Mouse (Mus musculus) intestine, embryonic 16.5 days (tissue): ENCODE data around the gene Armc10. TPM values are rescaled to one million over a fixed set of nuclear protein-coding genes. Genes with fewer than 3 reads are reported as not detected.

ENCODE experiments used
- ATAC-seq: fragments of 200-750 bp; cut with Nextera tagmentation; 2 replicates; pipeline ENCODE4 v1.8.0; 2017; ENCODE audit warnings: moderate TSS enrichment, moderate library complexity
- H3K27ac ChIP-seq: fragments of 300-500 bp; sonication (generic); 2 replicates; pipeline ENCODE4 v1.5.1; 2014; ENCODE audit warnings: mild to moderate bottlenecking, low read length
- H3K27me3 ChIP-seq: fragments of 300-500 bp; sonication (generic); replicated peaks from 2 replicates; pipeline ENCODE4 v1.6.1; 2014; ENCODE audit warnings: low read length, control low read depth, mixed read lengths; ENCODE audit not compliant: control insufficient read depth, insufficient read depth
- H3K36me3 ChIP-seq: fragments of 300-500 bp; sonication (generic); 2 replicates; pipeline ENCODE4 v1.6.1; 2014; ENCODE audit warnings: low read length, control low read depth; ENCODE audit not compliant: control insufficient read depth, insufficient read depth
- H3K4me1 ChIP-seq: fragments of 300-500 bp; sonication (generic); 2 replicates; pipeline ENCODE4 v1.6.1; 2014; ENCODE audit warnings: low read length, control low read depth, mixed read lengths; ENCODE audit not compliant: control insufficient read depth, insufficient read depth
- H3K4me2 ChIP-seq: fragments of 300-500 bp; sonication (generic); 2 replicates; pipeline ENCODE4 v1.6.1; 2014; ENCODE audit warnings: low read depth, low read length, control low read depth
- H3K4me3 ChIP-seq: fragments of 300-500 bp; sonication (generic); 2 replicates; pipeline ENCODE4 v1.5.1; 2014; ENCODE audit warnings: mild to moderate bottlenecking, low read length
- H3K9ac ChIP-seq: fragments of 300-500 bp; sonication (generic); 2 replicates; pipeline ENCODE4 v1.6.1; 2014; ENCODE audit warnings: low read depth, low read length
- H3K9me3 ChIP-seq: fragments of 300-500 bp; sonication (generic); 2 replicates; pipeline ENCODE4 v1.6.1; 2016; ENCODE audit warnings: low read length, control low read depth; ENCODE audit not compliant: control insufficient read depth
- WGBS: fragments of 180-500 bp; shearing (Covaris S2); extraction: QIAGEN DNeasy Blood & Tissue Kit; methylation state at CpG from one replicate; pipeline ENCODE4 v1.1.7; 2014; 5-methylcytosine and 5-hydroxymethylcytosine counted together
- polyA plus RNA-seq: library from polyadenylated mRNA; unstranded; fragments of >200 nt; fragmentation: Nextera tagmentation; extraction: Ambion mirVana; gene quantifications from 2 replicates; pipeline ENCODE4 v1.2.1, GENCODE M21; 2015

Armc10 gene
- polyA plus RNA-seq, 1 experiment from 2014 or later = 31.2 TPM

DNA sequence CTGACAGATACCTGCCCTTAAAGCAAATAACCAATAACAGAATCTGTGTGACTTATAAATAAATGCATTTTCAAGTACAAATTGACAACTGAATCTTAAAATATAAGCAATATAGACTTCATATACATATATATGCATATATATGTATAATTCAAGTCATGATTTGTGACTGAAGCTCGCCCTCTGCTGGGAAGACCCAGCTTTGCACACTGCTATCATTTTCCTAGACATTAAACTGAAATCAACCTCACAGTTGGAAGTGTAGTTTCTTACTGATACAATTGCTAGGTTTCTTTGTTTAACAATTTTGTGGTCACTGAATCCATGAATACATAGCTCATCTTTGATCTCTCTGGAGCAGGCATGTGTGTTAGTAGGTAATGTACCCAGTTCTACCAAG is 4.7 kb upstream of the Armc10 start:
- Histone ChIP-seq H3K9ac (no peak overlapping the region), H3K27ac (no peak overlapping the region), H3K36me3 (no peaks in the 10 kb centered on the region), H3K4me3 (no peak overlapping the region), H3K4me1 (0 out of 2 replicates have a peak, but pooled peaks cover 4% of the 10 kb centered on the region), H3K9me3 (no peaks in the 10 kb centered on the region), H3K4me2 (no peak overlapping the region), H3K27me3 (no peaks in the 10 kb centered on the region)
- WGBS = 7% methylated on average over 1 of the region's 1 CpGs
- no peak for ATAC-seq

DNA sequence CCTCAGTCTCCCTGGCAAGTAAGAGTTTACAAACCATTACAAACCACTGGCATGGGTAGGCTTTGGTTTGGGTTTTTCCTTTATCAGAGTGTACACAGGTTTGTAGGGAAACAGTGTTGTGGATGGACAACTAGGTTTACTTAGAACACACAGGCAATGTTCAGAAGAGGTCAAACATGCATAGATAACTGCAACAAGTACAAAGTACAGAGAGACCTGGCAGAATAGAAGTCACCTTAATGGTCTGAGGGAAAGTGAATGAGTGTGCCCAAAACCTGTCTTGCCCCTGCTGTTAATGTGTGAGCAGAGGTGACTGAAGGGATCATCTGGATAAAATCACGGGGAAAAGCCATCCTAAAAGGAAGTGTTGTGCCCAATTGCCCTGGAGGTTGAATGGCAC is 2.0 kb upstream of the Armc10 start:
- H3K9me3 ChIP-seq = no peaks in the 10 kb centered on the region
- no peak overlapping the region for H3K9ac ChIP-seq
- no peak for ATAC-seq
- 50% methylated on average over 1 of the region's 1 CpGs for WGBS
- H3K4me2 ChIP-seq = no peak overlapping the region
- H3K36me3 ChIP-seq = 0 out of 2 replicates have a peak, but pooled peaks cover 3% of the 10 kb centered on the region
- no peak overlapping the region for H3K4me3 ChIP-seq
- H3K27ac ChIP-seq = no peak overlapping the region
- 0 out of 2 replicates have a peak, but pooled peaks cover 4% of the 10 kb centered on the region for H3K4me1 ChIP-seq
- no peaks in the 10 kb centered on the region for H3K27me3 ChIP-seq

DNA sequence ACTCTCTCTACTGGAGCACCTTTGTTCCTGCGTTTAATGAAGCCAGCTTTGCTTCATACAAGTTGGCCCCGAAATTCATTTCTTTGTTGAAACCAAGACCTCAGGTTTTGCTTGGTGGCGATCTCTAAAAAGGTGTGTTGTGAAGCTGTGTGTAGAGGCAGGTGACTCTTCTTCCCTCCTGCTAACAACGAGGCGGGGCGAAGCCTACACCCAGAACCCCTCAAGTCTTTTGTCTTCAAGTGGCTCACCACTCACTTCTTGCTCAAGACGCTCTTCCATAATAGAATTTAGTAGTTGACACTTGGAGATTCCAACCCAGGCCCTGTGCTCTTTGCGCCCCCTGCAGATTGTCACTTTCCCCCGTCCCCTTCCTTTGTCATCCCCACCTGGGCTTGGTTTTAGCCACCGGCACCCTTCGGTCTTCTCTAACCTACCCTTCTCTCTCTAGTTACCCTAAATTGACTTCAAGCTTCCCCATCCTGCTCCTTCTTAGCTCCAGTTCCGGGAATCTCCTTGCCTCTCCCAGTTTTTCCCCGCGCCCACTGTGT is 648 bp upstream of the Armc10 start:
- peak overlapping the region; percentile 68 for H3K4me2 ChIP-seq
- H3K27ac ChIP-seq = no peak overlapping the region
- H3K27me3 ChIP-seq = no peaks in the 10 kb centered on the region
- H3K36me3 ChIP-seq = peaks cover 5% of the 10 kb centered on the region; the same call in 1 of the 2 replicates
- WGBS = 15% methylated on average over 14 of the region's 14 CpGs
- no peaks in the 10 kb centered on the region for H3K4me1 ChIP-seq
- no peak overlapping the region for H3K9ac ChIP-seq
- ATAC-seq = peak; percentile 1
- no peaks in the 10 kb centered on the region for H3K9me3 ChIP-seq
- peak overlapping the region; percentile 45 for H3K4me3 ChIP-seq

DNA sequence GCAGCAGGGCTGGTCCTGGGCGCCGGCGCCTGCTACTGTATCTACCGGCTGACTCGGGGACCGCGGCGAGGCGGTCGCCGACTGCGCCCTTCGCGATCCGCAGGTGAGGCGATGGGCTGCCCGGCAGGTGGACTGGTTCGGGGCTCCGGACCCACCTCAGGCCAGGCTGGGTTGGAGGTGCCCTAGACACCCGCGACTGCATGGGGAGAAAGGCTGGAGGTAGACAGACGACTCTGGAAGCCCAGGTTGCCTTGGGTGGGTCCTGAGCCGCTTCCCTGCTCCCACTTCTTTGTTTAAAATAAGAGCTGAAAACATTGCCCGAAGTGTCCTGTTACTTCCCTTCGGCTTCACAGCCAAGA is 499 bp downstream of the Armc10 start:
- H3K4me2 ChIP-seq = peak overlapping the region; percentile 80
- WGBS = 0% methylated on average over 25 of the region's 25 CpGs
- peak overlapping the region; percentile 83 for H3K27ac ChIP-seq
- H3K4me1 ChIP-seq = no peaks in the 10 kb centered on the region
- peaks cover 5% of the 10 kb centered on the region; the same call in 1 of the 2 replicates for H3K36me3 ChIP-seq
- peak overlapping the region; percentile 88 for H3K9ac ChIP-seq
- no peaks in the 10 kb centered on the region for H3K27me3 ChIP-seq
- H3K9me3 ChIP-seq = no peaks in the 10 kb centered on the region
- ATAC-seq = no peak
- peak overlapping the region; percentile 82 for H3K4me3 ChIP-seq

DNA sequence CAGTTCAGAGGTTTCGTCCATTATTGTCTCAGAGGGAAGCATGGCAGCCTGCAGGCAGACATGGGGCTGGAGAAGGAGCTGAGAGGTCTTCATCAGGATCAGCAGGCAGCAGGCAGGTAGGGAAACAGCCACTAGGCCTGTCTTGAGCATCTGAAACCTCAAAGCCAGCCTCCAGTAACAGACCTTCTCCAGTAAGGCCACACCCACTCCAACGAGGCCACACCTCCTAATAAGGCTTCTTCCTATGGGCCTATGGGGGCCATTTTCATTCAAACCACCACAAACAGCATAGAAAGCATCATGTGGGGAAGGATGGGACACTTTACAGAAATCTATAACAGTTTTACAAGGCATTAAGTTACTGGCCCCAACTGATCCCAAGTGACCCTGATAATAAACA is 5.1 kb downstream of the Armc10 start:
- H3K4me2 ChIP-seq = no peak overlapping the region
- H3K9me3 ChIP-seq = no peaks in the 10 kb centered on the region
- H3K9ac ChIP-seq = no peak overlapping the region
- H3K27me3 ChIP-seq = no peaks in the 10 kb centered on the region
- no peak overlapping the region for H3K4me3 ChIP-seq
- 80% methylated on average over 2 of the region's 2 CpGs for WGBS
- no peak for ATAC-seq
- H3K27ac ChIP-seq = no peak overlapping the region
- no peaks in the 10 kb centered on the region for H3K4me1 ChIP-seq
- H3K36me3 ChIP-seq = peaks cover 8% of the 10 kb centered on the region; the same call in 1 of the 2 replicates

DNA sequence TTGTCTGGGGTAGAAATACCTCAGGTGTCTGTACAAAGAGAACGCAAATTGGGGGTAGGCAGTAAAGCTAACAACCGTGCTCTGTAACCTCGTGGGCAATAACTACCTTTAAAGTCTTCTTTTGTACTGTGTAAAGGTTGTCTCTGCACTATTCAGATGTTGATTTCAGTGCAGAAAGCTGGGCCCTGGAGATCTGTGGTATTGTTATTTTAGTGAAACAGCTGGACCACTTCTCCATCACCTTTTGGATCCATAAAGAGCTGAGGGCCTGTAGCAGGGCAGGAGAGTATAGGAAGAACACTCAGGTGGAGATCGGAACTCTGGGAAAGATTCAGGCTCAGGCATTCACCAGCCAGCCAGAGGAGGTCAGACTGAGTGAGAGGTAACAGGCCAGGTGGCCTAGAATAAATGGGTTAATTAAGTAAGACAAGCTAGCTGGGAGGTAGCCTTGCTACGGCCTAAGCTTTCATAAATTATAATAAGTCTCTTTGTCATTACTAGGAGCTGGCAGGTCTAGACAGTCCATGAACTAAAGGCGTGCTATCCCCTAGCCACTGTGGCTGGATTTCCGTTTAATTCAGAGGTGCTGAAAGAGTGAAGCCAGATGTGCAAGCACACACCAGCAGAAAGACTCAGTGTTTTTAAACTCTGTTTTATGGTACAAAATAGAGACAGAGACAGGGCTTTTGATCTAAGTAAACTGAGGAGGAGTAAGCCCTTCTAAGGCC is 6.4 kb downstream of the Armc10 start:
- ATAC-seq = no peak
- Histone ChIP-seq H3K4me1 (no peaks in the 10 kb centered on the region), H3K4me3 (no peak overlapping the region), H3K9ac (no peak overlapping the region), H3K36me3 (peaks cover 8% of the 10 kb centered on the region), H3K27ac (no peak overlapping the region), H3K27me3 (no peaks in the 10 kb centered on the region), H3K9me3 (no peaks in the 10 kb centered on the region), H3K4me2 (no peak overlapping the region)
- WGBS = 83% methylated on average over 7 of the region's 7 CpGs

DNA sequence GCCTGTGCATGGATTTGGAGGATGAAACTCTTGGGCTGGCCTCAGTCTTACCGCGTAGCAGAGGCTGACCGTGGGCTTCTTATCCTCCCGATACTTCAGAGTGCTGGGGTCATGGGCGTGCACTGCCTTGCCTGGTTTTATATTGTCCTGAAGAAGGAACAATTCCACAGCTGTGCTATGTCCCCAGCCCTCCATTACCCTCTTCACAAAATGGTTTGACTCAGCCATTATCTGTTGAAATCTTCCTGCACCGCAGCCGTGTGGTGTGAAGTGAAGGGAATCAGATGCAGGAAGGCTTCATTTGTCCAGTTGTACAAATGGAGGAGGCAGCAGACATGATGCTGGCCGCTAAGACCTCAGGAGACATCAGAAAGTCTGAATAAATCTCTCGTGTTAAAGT is 11.3 kb downstream of the Armc10 start:
- no peak overlapping the region for H3K4me3 ChIP-seq
- no peak overlapping the region for H3K4me2 ChIP-seq
- H3K27ac ChIP-seq = no peak overlapping the region
- 86% methylated on average over 9 of the region's 9 CpGs for WGBS
- no peak for ATAC-seq
- H3K9me3 ChIP-seq = no peaks in the 10 kb centered on the region
- peaks cover 3% of the 10 kb centered on the region for H3K36me3 ChIP-seq
- H3K4me1 ChIP-seq = no peaks in the 10 kb centered on the region
- no peaks in the 10 kb centered on the region for H3K27me3 ChIP-seq
- H3K9ac ChIP-seq = no peak overlapping the region

DNA sequence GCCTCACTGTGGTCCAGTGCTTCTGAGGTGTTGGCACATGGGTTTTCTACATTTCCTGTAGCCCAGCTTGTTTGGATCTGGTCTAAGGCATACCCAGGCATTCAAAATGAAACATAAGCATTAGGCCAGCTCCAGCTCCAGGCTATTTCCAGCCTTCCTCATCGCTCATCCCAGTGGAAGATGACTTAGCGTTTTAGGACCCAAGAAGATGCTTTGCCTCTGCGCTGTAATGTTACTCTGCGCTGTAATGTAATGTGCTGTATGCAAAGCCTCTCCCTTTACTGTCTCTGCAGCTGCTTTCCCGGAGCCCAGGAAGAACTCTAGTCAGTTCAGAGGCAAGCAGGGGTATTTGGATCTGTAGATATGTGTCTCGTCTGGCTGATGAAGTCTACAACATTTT is 12.4 kb downstream of the Armc10 start:
- Histone ChIP-seq H3K4me2 (no peak overlapping the region), H3K4me3 (no peak overlapping the region), H3K9ac (no peak overlapping the region), H3K36me3 (peaks cover 5% of the 10 kb centered on the region), H3K4me1 (no peaks in the 10 kb centered on the region), H3K27me3 (no peaks in the 10 kb centered on the region), H3K27ac (no peak overlapping the region), H3K9me3 (no peaks in the 10 kb centered on the region)
- ATAC-seq = no peak
- 85% methylated on average over 6 of the region's 6 CpGs for WGBS

DNA sequence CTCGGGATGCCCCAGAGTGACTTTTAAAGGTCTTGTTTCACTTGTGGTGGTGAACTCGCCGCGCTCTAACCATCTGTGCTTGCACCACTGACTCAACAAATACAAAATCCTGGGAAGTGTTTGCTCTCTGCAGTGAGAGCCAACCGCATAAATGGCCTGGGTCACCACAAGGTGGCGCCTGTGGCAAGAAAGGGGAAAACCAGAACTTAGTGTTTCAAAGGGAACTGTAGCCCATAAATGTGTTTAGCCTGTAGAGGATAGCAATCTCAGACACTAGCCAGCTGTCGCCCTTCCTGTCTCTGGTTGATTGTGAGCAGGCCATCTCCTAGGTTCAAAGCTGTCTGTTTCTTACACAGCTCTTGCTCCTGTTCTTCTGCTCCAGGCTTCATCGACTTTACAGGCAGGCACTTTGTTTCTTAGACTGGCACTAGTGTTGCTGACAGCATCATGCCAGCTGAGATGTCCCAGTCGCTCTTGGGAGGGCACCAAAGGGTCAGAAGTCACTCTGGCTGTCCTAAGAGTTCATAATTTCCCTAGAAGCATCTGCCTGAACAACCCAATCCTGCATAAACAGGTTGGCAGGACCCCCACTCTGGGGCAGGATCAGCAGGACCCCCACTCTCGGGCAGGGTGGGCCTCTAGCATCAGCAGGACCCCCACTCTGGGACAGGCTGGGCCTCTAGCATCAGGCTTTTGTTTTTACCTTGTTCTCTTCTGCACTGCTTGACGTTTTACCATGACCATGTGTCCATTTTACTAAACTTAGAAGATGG is 13.2 kb downstream of the Armc10 start:
- H3K9me3 ChIP-seq = no peaks in the 10 kb centered on the region
- H3K9ac ChIP-seq = no peak overlapping the region
- H3K27ac ChIP-seq = no peak overlapping the region
- peak; percentile 88 for ATAC-seq
- H3K4me1 ChIP-seq = no peaks in the 10 kb centered on the region
- H3K4me3 ChIP-seq = no peak overlapping the region
- H3K36me3 ChIP-seq = peaks cover 5% of the 10 kb centered on the region
- no peak overlapping the region for H3K4me2 ChIP-seq
- WGBS = 40% methylated on average over 11 of the region's 11 CpGs
- H3K27me3 ChIP-seq = no peaks in the 10 kb centered on the region
